Mouse (Mus musculus) kidney, adult 2 months (tissue): ENCODE results near the gene Kcnip4.

Experiments used
- CTCF ChIP-seq: fragments of 200-500 bp; conservative IDR thresholded peaks from 2 replicates; pipeline ENCODE4 v1.5.1; 2011; ENCODE audit warnings: low read depth, mild to moderate bottlenecking, control low read depth, low read length, moderate library complexity, mixed read lengths; ENCODE audit not compliant: insufficient read depth, insufficient read length
- POLR2A ChIP-seq: fragments of 200-500 bp; IDR thresholded peaks from one replicate; pipeline ENCODE4 v1.6.1; 2011; ENCODE audit warnings: low read depth, low read length, control low read depth

GRCm38 (mm10) chr5:49522986-49523385, 1.7 kb downstream of the Kcnip4 start:
- TF ChIP-seq CTCF (no peak), POLR2A (no peak)
